ENCODE assay signal across 8 mouse cellular contexts in genomic region chr19:12795511-12796327, GRCm38 (mm10). TPM values are rescaled to one million over a fixed set of nuclear protein-coding genes. Genes with fewer than 3 reads are reported as not detected.
DNase-seq lines count a peak whose midpoint lies in the region; ATAC-seq and TF ChIP-seq lines count a peak whose summit lies in the region.

Gene Zfp91, minus strand, starts transcription at chr19:12796126.
Gene Lpxn, plus strand, starts transcription at chr19:12796193.

- peaks cover 9% of the 10 kb centered on the region for H3K4me1 ChIP-seq in embryonic facial prominence, embryonic 13.5 days
- H3K4me1 ChIP-seq in kidney, adult 2 months (ENCODE audit: control insufficient read depth, insufficient read depth, low read length): no peaks in the 10 kb centered on the region
- H3K4me1 ChIP-seq in limb, embryonic 12.5 days (replicated peaks): peaks cover 13% of the 10 kb centered on the region
- peaks cover 28% of the 10 kb centered on the region for H3K4me1 ChIP-seq in midbrain, embryonic 15.5 days
- peaks cover 2% of the 10 kb centered on the region for H3K4me1 ChIP-seq in spleen, adult 2 months (ENCODE audit: control insufficient read depth, insufficient read depth, insufficient read length)

- H3K27ac ChIP-seq in embryonic facial prominence, embryonic 13.5 days: peak within 1 kb of the TSS; percentile 100
- H3K27ac ChIP-seq in kidney, adult 2 months (ENCODE audit: insufficient read depth, low read depth, low read length): peak within 1 kb of the TSS; percentile 100
- peak within 1 kb of the TSS; percentile 99 for H3K27ac ChIP-seq in limb, embryonic 12.5 days
- H3K27ac ChIP-seq in midbrain, embryonic 15.5 days: peak within 1 kb of the TSS; percentile 99
- peak within 1 kb of the TSS; percentile 100 for H3K27ac ChIP-seq in spleen, adult 2 months (ENCODE audit: insufficient read depth, low read length)

- H3K27me3 ChIP-seq in embryonic facial prominence, embryonic 13.5 days: no peaks in the 10 kb centered on the region
- no peaks in the 10 kb centered on the region for H3K27me3 ChIP-seq in kidney, adult 2 months (replicated peaks; ENCODE audit: control insufficient read depth, insufficient read depth, low read length)
- H3K27me3 ChIP-seq in limb, embryonic 12.5 days: no peaks in the 10 kb centered on the region
- H3K27me3 ChIP-seq in midbrain, embryonic 15.5 days (replicated peaks): no peaks in the 10 kb centered on the region
- H3K27me3 ChIP-seq in spleen, adult 2 months (ENCODE audit: control insufficient read depth, insufficient read depth, low read length): no peaks in the 10 kb centered on the region

- no peaks in the 10 kb centered on the region for H3K9me3 ChIP-seq in embryonic facial prominence, embryonic 13.5 days
- no peaks in the 10 kb centered on the region for H3K9me3 ChIP-seq in limb, embryonic 12.5 days
- no peaks in the 10 kb centered on the region for H3K9me3 ChIP-seq in midbrain, embryonic 15.5 days

- peak; percentile 97 for ATAC-seq in embryonic facial prominence, embryonic 13.5 days (ENCODE audit: insufficient number of reproducible peaks, insufficient read depth, low FRiP score, low TSS enrichment, low read depth)
- peak; percentile 95 for ATAC-seq in limb, embryonic 12.5 days (ENCODE audit: insufficient number of reproducible peaks, insufficient read depth, low FRiP score, low TSS enrichment, low read depth)
- peak; percentile 97 for ATAC-seq in midbrain, embryonic 15.5 days (replicated peaks)

- H3K4me3 ChIP-seq in embryonic facial prominence, embryonic 13.5 days: peak within 1 kb of the TSS; percentile 90
- H3K4me3 ChIP-seq in kidney, adult 2 months (ENCODE audit: insufficient read depth, low read depth, low read length): peak within 1 kb of the TSS; percentile 95
- peak within 1 kb of the TSS; percentile 89 for H3K4me3 ChIP-seq in limb, embryonic 12.5 days (replicated peaks)
- H3K4me3 ChIP-seq in midbrain, embryonic 15.5 days: peak within 1 kb of the TSS; percentile 98
- peak within 1 kb of the TSS; percentile 95 for H3K4me3 ChIP-seq in spleen, adult 2 months (ENCODE audit: extremely low read depth, insufficient read depth, insufficient read length)

- TF ChIP-seq CTCF in kidney, adult 2 months (conservative IDR thresholded peaks at IDR 0.05; ENCODE audit: insufficient read depth, insufficient read length, low read depth, low read length): no peak
- no peak for TF ChIP-seq CTCF in spleen, adult 2 months (IDR thresholded peaks at IDR 0.05; ENCODE audit: extremely low read depth, insufficient read depth, insufficient read length, insufficient replicate concordance)

- peak; percentile 95 for DNase-seq in 3134 (ENCODE audit: extremely low read depth, insufficient read length, low spot score)
- peak; percentile 97 to 99 for DNase-seq in adrenal gland, postnatal 36 days
- DNase-seq in heart, adult 18-20 months: peak; percentile 96 to 99
- peak; percentile 99 for DNase-seq in kidney, adult 2 months
- peak; percentile 93 for DNase-seq in spleen, adult 2 months (ENCODE audit: low read depth in 1 of 2, low spot score in 2 of 2)

- TF ChIP-seq POLR2A in kidney, adult 2 months (IDR thresholded peaks at IDR 0.05; ENCODE audit: low read depth, low read length): peak; percentile 5
- peak; percentile 51; the same call in 1 of the 2 replicates for TF ChIP-seq POLR2A in spleen, adult 2 months (IDR thresholded peaks at IDR 0.05; ENCODE audit: low read depth, low read length)

- H3K9ac ChIP-seq in embryonic facial prominence, embryonic 13.5 days: peak within 1 kb of the TSS; percentile 99
- peak within 1 kb of the TSS; percentile 97 for H3K9ac ChIP-seq in limb, embryonic 12.5 days (replicated peaks)
- peak within 1 kb of the TSS; percentile 90 for H3K9ac ChIP-seq in midbrain, embryonic 15.5 days

- H3K4me2 ChIP-seq in embryonic facial prominence, embryonic 13.5 days: peak within 1 kb of the TSS; percentile 71
- peak within 1 kb of the TSS; percentile 63 for H3K4me2 ChIP-seq in limb, embryonic 12.5 days
- peak within 1 kb of the TSS; percentile 76 for H3K4me2 ChIP-seq in midbrain, embryonic 15.5 days

- WGBS in embryonic facial prominence, embryonic 13.5 days: under 1% methylated on average over 57 of the region's 76 CpGs
- whole genome bisulfite sequencing in kidney, adult 2 months: under 1% methylated on average over 76 of the region's 76 CpGs
- 1% methylated on average over 63 of the region's 76 CpGs for WGBS in limb, embryonic 12.5 days
- WGBS in midbrain, embryonic 15.5 days: under 1% methylated on average over 74 of the region's 76 CpGs
- WGBS in spleen, adult 2 months: under 1% methylated on average over 75 of the region's 76 CpGs

- no peaks in the 10 kb centered on the region for H3K36me3 ChIP-seq in embryonic facial prominence, embryonic 13.5 days
- no peaks in the 10 kb centered on the region for H3K36me3 ChIP-seq in kidney, adult 2 months (ENCODE audit: control insufficient read depth, insufficient read depth, low read length)
- no peaks in the 10 kb centered on the region for H3K36me3 ChIP-seq in limb, embryonic 12.5 days
- no peaks in the 10 kb centered on the region for H3K36me3 ChIP-seq in midbrain, embryonic 15.5 days (replicated peaks)
- H3K36me3 ChIP-seq in spleen, adult 2 months (ENCODE audit: control insufficient read depth, insufficient read depth, low read length): no peaks in the 10 kb centered on the region

RNA-seq across cellular contexts. Expression of gene Zfp91, which starts in this region (rescaled TPM):
- total RNA-seq in adrenal gland, postnatal 36 days (2021): 10 to 100 TPM; 72.7 to 88.4 TPM
- 14.9 and 16.8 TPM in 2 replicates for polyA plus RNA-seq in embryonic facial prominence, embryonic 13.5 days (2015; fragmentation: Nextera tagmentation; extraction: Ambion mirVana)
- total RNA-seq in heart, adult 18-20 months (2021): 10 to 100 TPM; 75.2 to 77.0 TPM
- 15.7 and 17.7 TPM in 2 replicates for polyA plus RNA-seq in kidney, adult 2 months (2012; rRNA removed)
- 16.5 and 17.1 TPM in 2 replicates for polyA plus RNA-seq in limb, embryonic 12.5 days (2016; fragmentation: Nextera tagmentation; extraction: Ambion mirVana)
- polyA plus RNA-seq in midbrain, embryonic 15.5 days (2015; fragmentation: Nextera tagmentation; extraction: Ambion mirVana): 13.5 and 13.8 TPM in 2 replicates
- 7.2 and 7.5 TPM in 2 replicates for polyA plus RNA-seq in spleen, adult 2 months (2012; rRNA removed)

RNA-seq across cellular contexts. Expression of gene Lpxn, which starts in this region (rescaled TPM):
- 1 to 10 TPM; 1.6 to 1.8 TPM for total RNA-seq in adrenal gland, postnatal 36 days (2021)
- 1.2 and 2.3 TPM in 2 replicates for polyA plus RNA-seq in embryonic facial prominence, embryonic 13.5 days (2015; fragmentation: Nextera tagmentation; extraction: Ambion mirVana)
- 1 to 10 TPM in 1 of 2 experiments, under 1 TPM in 1; 0.87 to 2.2 TPM for total RNA-seq in heart, adult 18-20 months (2021)
- 1.8 and 3.2 TPM in 2 replicates for polyA plus RNA-seq in kidney, adult 2 months (2012; rRNA removed)
- polyA plus RNA-seq in limb, embryonic 12.5 days (2016; fragmentation: Nextera tagmentation; extraction: Ambion mirVana): 0.98 and 1.3 TPM in 2 replicates
- polyA plus RNA-seq in midbrain, embryonic 15.5 days (2015; fragmentation: Nextera tagmentation; extraction: Ambion mirVana): 1.0 TPM in 2 replicates
- polyA plus RNA-seq in spleen, adult 2 months (2012; rRNA removed): 25.1 and 29.6 TPM in 2 replicates

Comparison
In these comparisons a context has a peak if more than half of its experiments do, and no peak if none do; other contexts are left out.
1. Peak in every context shown above with its lines: DNase-seq, ATAC-seq, H3K4me3 ChIP-seq and H3K27ac ChIP-seq.